Mouse (Mus musculus) retina, embryonic 14.5 days (tissue): ENCODE measurements at regions not wholly inside any gene's neighbourhood (a gene's known extent, or its start where the extent isn't known, plus 50 kb on each side); places are given as distances from the start of the nearest gene placed in this dataset.

Source experiments
- DNase-seq: peaks from one replicate; pipeline ENCODE4 v3.0.0-alpha.2; 2015; ENCODE audit warnings: low spot score

- no peak for DNase-seq
These were observed 53.8 kb upstream of the Usp46 start for GRCm38 (mm10) chr5:74121861-74122630.

GRCm38 (mm10) chr5:74126015-74126896 is 58.0 kb upstream of the Usp46 start:
- peak; percentile 80 for DNase-seq

- DNase-seq, result no peak
These were observed 59.3 kb upstream of the Usp46 start for GRCm38 (mm10) chr5:74127518-74127917.

- DNase-seq, result no peak
These were observed 61.4 kb upstream of the Usp46 start for GRCm38 (mm10) chr5:74129636-74130035.

- no peak for DNase-seq
These were observed 62.4 kb upstream of the Rasl11b start for GRCm38 (mm10) chr5:74132671-74133070.

GRCm38 (mm10) chr5:74136377-74136776 is 58.7 kb upstream of the Rasl11b start:
- DNase-seq, result no peak

- no peak for DNase-seq
These were observed 58.1 kb upstream of the Rasl11b start for GRCm38 (mm10) chr5:74136868-74137439.

GRCm38 (mm10) chr5:74143994-74144393 is 51.1 kb upstream of the Rasl11b start:
- no peak for DNase-seq

GRCm38 (mm10) chr5:74144765-74145164 is 50.3 kb upstream of the Rasl11b start:
- no peak for DNase-seq
